Mouse (Mus musculus): ENCODE data around the gene Pdcd1lg2. TPM values are rescaled to one million over a fixed set of nuclear protein-coding genes. Genes with fewer than 3 reads are reported as not detected.

Gene Pdcd1lg2
- polyA plus RNA-seq, 1 experiment from 2014 or later = 0.05 TPM

GRCm38 (mm10) chr19:29384994-29385393, 25.7 kb upstream of the Pdcd1lg2 start:
- Histone ChIP-seq H3K9ac (ENCODE audit: low read length) (no peak overlapping the region), H3K27ac (replicated peaks) (no peak overlapping the region), H3K4me2 (replicated peaks; ENCODE audit: low read depth) (no peak overlapping the region), H3K4me1 (replicated peaks; ENCODE audit: control insufficient read depth, insufficient read depth) (no peaks in the 10 kb centered on the region), H3K9me3 (ENCODE audit: control insufficient read depth, low read length) (no peaks in the 10 kb centered on the region), H3K36me3 (ENCODE audit: control insufficient read depth, insufficient read depth, low read length) (no peaks in the 10 kb centered on the region), H3K27me3 (ENCODE audit: control insufficient read depth, insufficient read depth, low read length) (no peaks in the 10 kb centered on the region), H3K4me3 (ENCODE audit: low read depth, low read length) (no peak overlapping the region)
- no peak for TF ChIP-seq CTCF (IDR thresholded peaks at IDR 0.05; ENCODE audit: low read depth)
- TF ChIP-seq EP300 (optimal IDR thresholded peaks at IDR 0.05) = peak; percentile 32
- DNase-seq (ENCODE audit: low spot score) = no peak
- peak; percentile 40; the same call in 1 of the 2 replicates for ATAC-seq (ENCODE audit: low FRiP score, low TSS enrichment)
- 57% methylated on average over 6 of the region's 6 CpGs for WGBS

GRCm38 (mm10) chr19:29385822-29386221, 24.9 kb upstream of the Pdcd1lg2 start:
- H3K9me3 ChIP-seq (ENCODE audit: control insufficient read depth, low read length) = no peaks in the 10 kb centered on the region
- no peak overlapping the region for H3K4me2 ChIP-seq (replicated peaks; ENCODE audit: low read depth)
- DNase-seq (ENCODE audit: low spot score) (no peak), ATAC-seq (ENCODE audit: low FRiP score, low TSS enrichment) (no peak)
- no peaks in the 10 kb centered on the region for H3K36me3 ChIP-seq (ENCODE audit: control insufficient read depth, insufficient read depth, low read length)
- no peak overlapping the region for H3K9ac ChIP-seq (ENCODE audit: low read length)
- no peak overlapping the region for H3K27ac ChIP-seq (replicated peaks)
- no peak for TF ChIP-seq CTCF (IDR thresholded peaks at IDR 0.05; ENCODE audit: low read depth)
- TF ChIP-seq EP300 (optimal IDR thresholded peaks at IDR 0.05) = no peak
- H3K4me3 ChIP-seq (ENCODE audit: low read depth, low read length) = no peak overlapping the region
- no peaks in the 10 kb centered on the region for H3K27me3 ChIP-seq (ENCODE audit: control insufficient read depth, insufficient read depth, low read length)
- WGBS = 86% methylated on average over 4 of the region's 4 CpGs
- no peaks in the 10 kb centered on the region for H3K4me1 ChIP-seq (replicated peaks; ENCODE audit: control insufficient read depth, insufficient read depth)

GRCm38 (mm10) chr19:29388818-29389217, 21.9 kb upstream of the Pdcd1lg2 start:
- DNase-seq (ENCODE audit: low spot score) (no peak), ATAC-seq (ENCODE audit: low FRiP score, low TSS enrichment) (no peak)
- Histone ChIP-seq H3K9me3 (ENCODE audit: control insufficient read depth, low read length) (no peaks in the 10 kb centered on the region), H3K4me2 (replicated peaks; ENCODE audit: low read depth) (no peak overlapping the region), H3K4me3 (ENCODE audit: low read depth, low read length) (no peak overlapping the region), H3K27me3 (ENCODE audit: control insufficient read depth, insufficient read depth, low read length) (no peaks in the 10 kb centered on the region), H3K27ac (replicated peaks) (no peak overlapping the region), H3K36me3 (ENCODE audit: control insufficient read depth, insufficient read depth, low read length) (no peaks in the 10 kb centered on the region), H3K4me1 (replicated peaks; ENCODE audit: control insufficient read depth, insufficient read depth) (no peaks in the 10 kb centered on the region), H3K9ac (ENCODE audit: low read length) (no peak overlapping the region)
- 97% methylated on average over 1 of the region's 1 CpGs for WGBS
- TF ChIP-seq CTCF (IDR thresholded peaks at IDR 0.05; ENCODE audit: low read depth) (peak; percentile 11; the same call in 1 of the 2 replicates), EP300 (optimal IDR thresholded peaks at IDR 0.05) (no peak)

- DNase-seq (ENCODE audit: low spot score) = no peak
- H3K4me3 ChIP-seq (ENCODE audit: low read depth, low read length) = no peak overlapping the region
- no peak overlapping the region for H3K27ac ChIP-seq (replicated peaks)
- H3K36me3 ChIP-seq (ENCODE audit: control insufficient read depth, insufficient read depth, low read length) = no peaks in the 10 kb centered on the region
- no peaks in the 10 kb centered on the region for H3K4me1 ChIP-seq (replicated peaks; ENCODE audit: control insufficient read depth, insufficient read depth)
- no peak for ATAC-seq (ENCODE audit: low FRiP score, low TSS enrichment)
- 73% methylated on average over 5 of the region's 5 CpGs for WGBS
- H3K27me3 ChIP-seq (ENCODE audit: control insufficient read depth, insufficient read depth, low read length) = no peaks in the 10 kb centered on the region
- TF ChIP-seq CTCF (IDR thresholded peaks at IDR 0.05; ENCODE audit: low read depth) (no peak), EP300 (optimal IDR thresholded peaks at IDR 0.05) (no peak)
- H3K4me2 ChIP-seq (replicated peaks; ENCODE audit: low read depth) = no peak overlapping the region
- H3K9me3 ChIP-seq (ENCODE audit: control insufficient read depth, low read length) = no peaks in the 10 kb centered on the region
- H3K9ac ChIP-seq (ENCODE audit: low read length) = no peak overlapping the region
Measured at GRCm38 (mm10) chr19:29390483-29390882, 20.2 kb upstream of the Pdcd1lg2 start.

- H3K4me3 ChIP-seq (ENCODE audit: low read depth, low read length) = no peak overlapping the region
- ATAC-seq (ENCODE audit: low FRiP score, low TSS enrichment) (no peak), DNase-seq (ENCODE audit: low spot score) (no peak)
- no peak overlapping the region for H3K4me2 ChIP-seq (replicated peaks; ENCODE audit: low read depth)
- H3K36me3 ChIP-seq (ENCODE audit: control insufficient read depth, insufficient read depth, low read length) = no peaks in the 10 kb centered on the region
- H3K9ac ChIP-seq (ENCODE audit: low read length) = no peak overlapping the region
- no peaks in the 10 kb centered on the region for H3K9me3 ChIP-seq (ENCODE audit: control insufficient read depth, low read length)
- no peak overlapping the region for H3K27ac ChIP-seq (replicated peaks)
- no peaks in the 10 kb centered on the region for H3K27me3 ChIP-seq (ENCODE audit: control insufficient read depth, insufficient read depth, low read length)
- H3K4me1 ChIP-seq (replicated peaks; ENCODE audit: control insufficient read depth, insufficient read depth) = no peaks in the 10 kb centered on the region
- TF ChIP-seq CTCF (IDR thresholded peaks at IDR 0.05; ENCODE audit: low read depth) (no peak), EP300 (optimal IDR thresholded peaks at IDR 0.05) (no peak)
- WGBS = 62% methylated on average over 4 of the region's 4 CpGs
Measured at GRCm38 (mm10) chr19:29391279-29391678, 19.4 kb upstream of the Pdcd1lg2 start.

- ATAC-seq (ENCODE audit: low FRiP score, low TSS enrichment) = no peak
- no peak overlapping the region for H3K4me3 ChIP-seq (ENCODE audit: low read depth, low read length)
- 82% methylated on average over 9 of the region's 9 CpGs for WGBS
Measured at GRCm38 (mm10) chr19:29393333-29393732, 17.4 kb upstream of the Pdcd1lg2 start.

More at GRCm38 (mm10) chr19:29393333-29393732, 17.4 kb upstream of the Pdcd1lg2 start:
- no peak overlapping the region for H3K4me2 ChIP-seq (replicated peaks; ENCODE audit: low read depth)
- no peak for TF ChIP-seq EP300 (optimal IDR thresholded peaks at IDR 0.05)
- TF ChIP-seq CTCF (IDR thresholded peaks at IDR 0.05; ENCODE audit: low read depth) = no peak
- no peaks in the 10 kb centered on the region for H3K36me3 ChIP-seq (ENCODE audit: control insufficient read depth, insufficient read depth, low read length)
- no peak overlapping the region for H3K27ac ChIP-seq (replicated peaks)
- no peak for DNase-seq (ENCODE audit: low spot score)
- no peaks in the 10 kb centered on the region for H3K4me1 ChIP-seq (replicated peaks; ENCODE audit: control insufficient read depth, insufficient read depth)
- no peaks in the 10 kb centered on the region for H3K27me3 ChIP-seq (ENCODE audit: control insufficient read depth, insufficient read depth, low read length)
- H3K9me3 ChIP-seq (ENCODE audit: control insufficient read depth, low read length) = no peaks in the 10 kb centered on the region
- H3K9ac ChIP-seq (ENCODE audit: low read length) = no peak overlapping the region

All from stomach, postnatal 0 days (tissue).